Mouse (Mus musculus) 3T3-L1 (cell line): Measurements from ENCODE around the gene Jph4.

Source experiments
- DNase-seq: peaks from one replicate; pipeline ENCODE4 v3.0.0-alpha.2; 2015; ENCODE audit warnings: low read depth, low spot score

The Jph4 gene

DNA sequence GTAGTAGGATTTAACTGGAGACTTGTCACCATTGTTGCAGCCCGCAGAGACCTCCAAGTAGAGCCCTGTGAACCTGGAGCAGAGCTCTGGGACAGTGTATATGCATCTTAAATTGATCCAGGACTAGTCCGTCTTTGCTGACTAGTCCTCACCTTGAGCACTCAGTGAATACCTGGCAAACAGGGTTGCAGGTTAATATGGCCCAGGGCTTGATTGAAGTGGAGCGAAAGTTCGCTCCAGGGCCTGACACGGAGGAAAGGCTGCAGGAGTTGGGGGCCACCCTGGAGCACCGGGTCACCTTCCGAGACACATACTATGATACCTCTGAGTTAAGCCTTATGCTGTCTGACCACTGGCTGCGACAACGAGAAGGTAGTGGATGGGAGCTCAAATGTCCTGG, 21.5 kb downstream of the Jph4 start:
- DNase-seq, result no peak

GRCm38 (mm10) chr14:55094704-55095231, 22.0 kb downstream of the Jph4 start, which contains the start of gene Thtpa:
TSS of gene Thtpa (plus strand) at chr14:55094784.
- peak; percentile 62 for DNase-seq

- no peak for DNase-seq
Measured at GRCm38 (mm10) chr14:55093927-55094326, 22.8 kb downstream of the Jph4 start.

GRCm38 (mm10) chr14:55092011-55092577, 24.6 kb downstream of the Jph4 start, which contains the start of gene Zfhx2:
TSS of gene Zfhx2 (minus strand) at chr14:55092324.
- DNase-seq, result peak; percentile 76

GRCm38 (mm10) chr14:55091209-55091865, 25.4 kb downstream of the Jph4 start:
- DNase-seq, result no peak

- DNase-seq, result no peak
Measured at GRCm38 (mm10) chr14:55089199-55089947, 27.4 kb downstream of the Jph4 start.

DNA sequence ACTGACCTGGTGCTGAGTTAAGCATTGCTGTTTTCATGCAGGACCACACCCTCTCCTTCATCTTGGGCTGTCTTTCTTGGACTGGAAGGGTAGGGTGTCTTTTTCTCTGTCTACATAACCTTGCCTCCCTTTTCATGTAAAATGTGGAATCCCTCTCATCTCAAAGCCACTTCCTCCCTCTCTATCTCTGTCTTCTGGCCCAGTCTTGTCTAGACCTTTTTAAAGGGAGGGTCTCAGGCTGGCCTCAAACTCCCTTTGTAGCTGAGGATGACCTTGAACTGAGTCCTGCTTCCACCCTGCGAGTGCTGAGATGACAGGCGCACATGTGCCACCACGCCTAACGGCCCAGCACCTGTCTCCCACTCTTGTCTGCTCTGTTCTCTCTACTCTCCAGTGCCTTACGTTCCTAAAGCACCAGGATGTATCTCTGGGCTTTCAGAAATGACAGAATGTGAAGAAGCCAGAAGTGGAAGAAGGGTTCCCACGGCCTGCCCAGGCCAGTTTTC, 30.7 kb downstream of the Jph4 start:
- DNase-seq, result no peak

GRCm38 (mm10) chr14:55085324-55086008, 31.3 kb downstream of the Jph4 start:
- no peak for DNase-seq

DNA sequence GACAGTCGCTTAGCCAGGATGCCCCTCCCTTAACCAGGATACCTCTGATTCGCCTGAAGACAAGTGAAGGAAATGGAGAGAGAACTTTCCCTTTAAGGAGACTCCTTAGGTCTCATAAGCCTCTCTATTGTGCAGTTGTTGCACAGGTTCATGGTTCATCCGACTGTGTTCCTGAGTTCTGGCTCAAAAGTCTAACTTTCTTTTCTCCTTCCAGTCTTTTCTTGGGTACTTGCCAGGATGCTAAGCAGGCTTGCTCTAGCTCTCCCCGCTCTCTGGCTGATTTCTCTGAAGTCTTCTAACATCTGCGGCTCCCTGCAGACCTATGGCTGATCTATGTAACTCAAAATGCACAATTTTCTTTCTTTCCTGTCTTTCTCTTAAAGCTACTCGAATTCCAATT, 33.3 kb downstream of the Jph4 start:
- DNase-seq, result no peak

- DNase-seq, result no peak
Measured at GRCm38 (mm10) chr14:55081105-55081504, 35.6 kb downstream of the Jph4 start.

- DNase-seq, result peak; percentile 64
Measured at GRCm38 (mm10) chr14:55079214-55079970, 37.3 kb downstream of the Jph4 start.

- DNase-seq, result no peak
Measured at GRCm38 (mm10) chr14:55078366-55078989, 38.3 kb downstream of the Jph4 start.

DNA sequence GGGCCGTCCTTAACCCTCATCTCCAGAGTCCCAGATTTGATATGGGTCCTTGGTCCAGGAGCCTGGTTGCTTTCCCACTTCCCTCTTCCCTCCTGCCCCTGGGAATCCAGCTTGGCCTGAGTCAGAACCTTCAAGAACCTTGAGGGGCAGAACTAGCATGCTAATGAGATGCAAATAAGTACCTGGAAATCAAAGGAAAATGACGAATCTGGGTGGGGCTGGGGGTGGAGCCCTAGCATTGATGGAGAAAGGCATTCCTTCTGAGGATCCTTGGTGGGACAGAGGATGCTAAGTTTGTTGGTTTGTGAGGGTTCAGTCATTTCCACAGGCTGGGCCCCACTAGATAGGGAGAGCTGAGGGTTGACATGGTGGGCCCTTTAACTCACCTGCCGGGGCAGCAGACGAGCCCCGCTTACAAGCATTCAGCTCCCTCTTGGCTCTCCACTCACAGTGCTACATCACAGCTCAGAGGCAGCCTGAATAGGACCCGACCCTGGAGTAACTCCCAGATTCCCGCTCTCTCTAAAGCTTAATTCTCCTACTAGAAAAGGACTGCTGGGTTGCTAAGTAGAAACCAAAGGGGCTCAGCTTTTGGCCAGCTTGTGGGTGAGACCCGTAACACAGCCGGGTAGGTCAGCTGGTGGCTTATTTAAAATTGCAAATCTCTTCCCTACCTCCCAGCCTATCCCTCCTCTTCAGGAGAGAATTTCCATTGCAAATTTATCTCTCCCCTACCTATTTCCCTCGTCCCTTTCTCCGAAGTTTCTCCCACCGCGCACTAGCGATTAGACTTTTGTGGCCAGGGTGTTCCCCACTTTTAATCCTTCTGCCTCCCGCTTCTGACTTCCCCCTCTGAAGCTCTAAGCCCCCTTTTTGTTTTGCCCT, 39.0 kb downstream of the Jph4 start:
- no peak for DNase-seq

GRCm38 (mm10) chr14:55076956-55077355, 39.8 kb downstream of the Jph4 start:
- DNase-seq, result no peak

DNA sequence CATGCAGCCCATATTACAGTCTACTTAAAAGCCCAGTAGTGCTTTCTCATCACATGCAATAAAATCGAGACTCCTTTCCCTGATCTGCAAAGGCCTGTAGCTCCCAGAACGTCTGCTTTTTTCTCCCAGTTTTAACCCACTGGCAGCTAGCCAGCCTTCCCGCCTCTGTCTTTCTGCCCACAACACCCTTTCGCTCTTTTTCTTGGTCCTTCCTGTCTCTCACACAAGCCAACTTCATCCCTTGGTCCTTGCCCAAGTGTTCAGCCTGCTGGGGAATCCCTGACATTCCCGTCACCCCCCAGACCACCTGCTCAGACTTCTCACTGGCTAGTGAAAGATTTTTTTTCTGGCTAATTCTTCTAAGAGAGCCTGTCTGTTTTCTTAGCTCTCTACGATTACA, 40.5 kb downstream of the Jph4 start:
- DNase-seq, result no peak

GRCm38 (mm10) chr14:55074416-55074815, 42.3 kb downstream of the Jph4 start:
- DNase-seq, result no peak

DNA sequence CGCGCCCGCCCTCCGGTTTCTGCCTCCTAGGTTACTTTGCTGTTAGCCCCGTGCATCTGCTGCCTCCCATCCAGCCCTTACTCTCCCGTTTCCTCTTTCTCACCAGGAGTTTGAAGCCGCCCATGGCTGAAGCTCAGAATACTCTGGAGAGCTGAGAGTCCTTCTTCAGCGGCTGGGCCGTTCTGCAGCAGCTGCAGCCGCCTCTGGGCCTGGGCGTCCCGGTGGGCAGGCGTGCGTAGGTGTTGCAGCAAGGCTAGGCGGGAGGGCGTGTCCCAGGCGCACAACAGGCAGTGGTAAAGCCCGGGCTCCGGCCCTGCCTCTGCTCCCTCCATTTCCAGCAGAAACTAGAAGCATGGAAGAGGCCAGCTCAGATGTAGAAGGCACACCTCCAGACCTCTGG, 45.0 kb downstream of the Jph4 start:
- DNase-seq, result no peak

- DNase-seq, result no peak
Measured at GRCm38 (mm10) chr14:55066042-55066441, 50.7 kb downstream of the Jph4 start.

GRCm38 (mm10) chr14:55065391-55065790, 51.3 kb downstream of the Jph4 start:
- DNase-seq, result no peak
